Mouse (Mus musculus) left cerebral cortex, adult 8-10 months (tissue): Measurements from ENCODE around the gene Cfap43. TPM values are rescaled to one million over a fixed set of nuclear protein-coding genes. Genes with fewer than 3 reads are reported as not detected.

ENCODE experiments used
- DNase-seq, 2 experiments: peaks; one replicate each; pipeline ENCODE4 v3.0.0; 2022; ENCODE audit warnings: low spot score in 2 of 2
- microRNA-seq, 2 experiments: library from miRNA; unstranded; fragments of <30 nt; microRNA quantifications; one replicate each; pipeline ENCODE4 v1.2.0; 2022
- total RNA-seq, 4 experiments: library from RNA; stranded (reverse); gene quantifications; 2 replicates each; pipeline ENCODE4 v1.2.4; 2022

Cfap43 gene
- total RNA-seq, 4 experiments from 2014 or later, result 0.46 to 1.2 (median 0.99) TPM

DNA sequence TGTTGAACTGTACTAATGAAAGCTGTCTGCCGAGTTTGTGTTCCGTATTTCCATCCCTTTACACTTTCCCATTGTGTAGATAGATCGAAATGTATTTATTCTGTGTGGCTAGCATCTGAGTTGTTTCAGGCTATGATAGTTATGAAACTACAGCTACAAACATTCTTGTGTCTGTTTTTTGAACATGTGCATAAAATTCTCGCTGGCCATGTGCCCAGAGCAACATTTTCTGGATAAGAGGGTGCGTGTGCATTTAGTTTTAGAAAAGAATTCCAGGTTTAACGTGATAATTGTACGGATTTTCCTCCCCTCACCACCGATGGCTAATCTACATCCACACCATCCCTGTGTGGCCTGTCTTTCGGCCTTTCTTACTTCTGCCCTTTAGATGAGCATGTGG, 205.6 kb downstream of the Cfap43 start:
- DNase-seq, result no peak

DNA sequence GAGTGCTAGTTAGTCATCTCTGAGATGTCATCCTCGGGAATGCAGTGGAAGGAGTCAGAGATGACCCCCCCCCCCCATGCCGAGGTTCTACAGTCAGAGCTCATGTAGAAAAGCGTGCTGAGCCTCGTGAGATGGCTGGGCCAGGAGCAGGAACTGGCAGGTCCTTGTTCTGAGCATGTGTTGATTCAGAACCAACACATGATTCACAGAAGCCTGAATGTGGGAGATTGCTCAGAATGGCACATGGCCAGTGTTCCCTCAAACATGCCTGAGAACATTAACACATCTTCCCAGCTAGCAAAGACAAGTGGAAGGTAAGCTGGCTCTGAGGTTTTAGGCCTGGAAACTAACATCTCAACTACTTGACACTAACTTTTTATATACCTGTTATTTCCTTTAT, 208.7 kb downstream of the Cfap43 start:
- peak in 1 of 2 experiments; percentile 55 for DNase-seq

DNA sequence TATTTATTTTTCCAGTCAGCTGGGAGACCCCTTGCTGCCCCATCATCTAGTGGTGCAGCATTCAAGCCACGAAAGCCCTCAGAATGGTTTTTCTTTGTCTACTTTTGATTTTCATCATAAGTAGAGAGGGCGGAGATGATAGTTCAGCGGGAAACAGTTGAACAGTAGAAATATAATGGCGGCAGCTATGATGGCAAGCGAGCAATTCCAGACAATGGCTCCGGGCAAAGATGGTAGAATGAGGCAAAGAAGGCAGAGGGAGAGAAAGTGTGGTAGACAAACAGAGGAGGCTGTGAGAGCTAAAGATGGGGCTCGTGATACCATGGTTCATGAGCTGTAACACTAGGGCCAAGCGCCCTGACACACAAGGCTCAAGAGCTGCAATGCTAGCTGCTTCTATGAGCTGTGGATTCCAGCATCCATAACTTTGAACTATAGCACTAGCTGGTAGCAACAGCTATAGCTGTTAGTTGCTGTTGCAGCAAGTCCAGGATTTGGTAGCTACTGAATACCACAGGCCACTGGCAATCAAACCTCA, 213.2 kb downstream of the Cfap43 start:
- no peak for DNase-seq

DNA sequence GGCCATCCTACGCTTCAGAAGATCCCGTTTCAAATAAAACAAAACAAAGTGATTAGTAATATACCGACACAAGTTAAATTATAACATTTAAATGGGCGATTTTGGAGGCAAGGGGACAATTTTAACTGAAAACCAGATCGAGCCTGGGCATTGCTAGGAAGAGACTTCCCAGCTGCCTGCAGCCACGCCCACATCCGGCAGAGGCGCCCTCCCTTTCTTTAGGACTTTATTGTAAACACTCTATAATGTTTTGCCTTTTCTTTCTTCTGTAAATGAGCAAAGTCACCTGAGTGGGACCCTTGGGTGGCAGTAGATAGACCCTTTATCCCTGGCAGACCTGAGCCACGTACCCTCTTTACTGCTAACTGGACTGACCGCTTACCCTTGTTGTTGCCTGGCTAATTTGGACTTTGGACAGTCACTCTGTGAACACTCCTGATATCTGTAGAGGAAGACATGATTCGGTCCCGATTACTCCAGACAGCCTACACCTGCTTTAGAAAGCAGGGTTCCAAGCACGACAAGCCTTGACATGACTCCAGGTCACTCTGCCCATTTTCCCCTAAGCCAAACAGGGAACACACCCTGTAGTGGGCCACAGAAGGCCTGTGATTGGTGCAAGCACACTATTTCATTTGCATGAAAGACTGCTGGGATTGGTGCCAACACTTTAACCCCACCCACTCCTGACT, 213.9 kb downstream of the Cfap43 start:
- DNase-seq, result no peak

GRCm38 (mm10) chr19:47700509-47700908, 218.6 kb downstream of the Cfap43 start:
- DNase-seq, result no peak

DNA sequence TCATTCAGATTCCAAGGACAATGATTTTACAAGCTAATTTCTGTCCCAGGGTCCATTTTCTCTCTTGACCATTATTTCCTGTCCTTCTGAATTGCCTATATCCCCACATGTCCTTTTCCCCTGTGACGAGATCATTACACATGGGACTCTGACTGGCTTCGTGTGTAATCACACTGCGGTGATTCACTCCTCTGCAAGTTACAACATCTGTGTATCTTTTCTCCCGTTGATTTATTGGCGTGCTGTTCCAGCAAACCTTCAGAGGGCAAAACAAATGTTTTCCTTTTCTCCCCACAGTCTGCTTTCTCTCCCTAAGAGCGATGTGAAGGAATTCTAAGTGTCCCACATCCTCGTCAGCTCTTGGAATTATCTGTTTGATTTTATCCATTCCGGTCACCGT, 219.3 kb downstream of the Cfap43 start:
- DNase-seq, result no peak

DNA sequence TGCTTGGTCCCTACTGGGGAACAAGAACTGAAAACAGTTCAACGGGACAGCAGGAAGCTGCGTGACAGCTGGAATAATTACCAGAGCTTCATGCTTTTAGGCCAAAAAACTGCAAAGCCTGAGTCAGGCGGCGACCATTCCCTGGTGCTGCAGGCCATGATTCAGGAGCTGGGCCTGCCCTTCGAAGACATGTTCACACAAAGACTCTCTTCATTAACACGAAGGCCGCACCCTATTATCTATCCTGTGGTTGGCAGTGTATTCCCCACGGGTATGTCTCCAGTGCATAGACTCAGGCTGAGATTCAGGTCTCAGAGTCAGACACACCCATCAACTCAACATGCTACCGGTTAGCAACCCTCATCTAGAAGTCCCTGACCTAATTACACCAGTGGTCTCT, 220.8 kb downstream of the Cfap43 start:
- DNase-seq, result no peak

GRCm38 (mm10) chr19:47697067-47697466, 222.0 kb downstream of the Cfap43 start:
- no peak for DNase-seq

- no peak for DNase-seq
Observed at GRCm38 (mm10) chr19:47696411-47696810, 222.7 kb downstream of the Cfap43 start.

DNA sequence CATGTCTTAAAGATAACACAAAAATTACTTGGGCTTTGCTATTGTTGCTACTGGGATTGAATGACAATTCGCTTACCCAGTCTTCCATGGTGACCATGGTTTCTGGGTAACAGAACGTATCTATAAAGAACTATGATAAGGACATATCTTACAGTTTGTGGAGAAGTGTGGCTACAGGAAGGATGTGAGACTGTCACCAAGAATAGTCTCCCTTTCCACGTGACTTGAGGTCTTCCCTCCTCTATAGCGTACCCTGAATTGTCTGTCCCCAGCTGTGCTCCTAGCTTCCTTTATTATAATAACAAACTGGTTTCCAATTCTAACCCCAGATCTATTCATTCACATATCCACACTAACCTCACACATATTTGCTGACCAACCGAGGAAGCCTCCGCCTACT, 223.4 kb downstream of the Cfap43 start:
- DNase-seq, result no peak

DNA sequence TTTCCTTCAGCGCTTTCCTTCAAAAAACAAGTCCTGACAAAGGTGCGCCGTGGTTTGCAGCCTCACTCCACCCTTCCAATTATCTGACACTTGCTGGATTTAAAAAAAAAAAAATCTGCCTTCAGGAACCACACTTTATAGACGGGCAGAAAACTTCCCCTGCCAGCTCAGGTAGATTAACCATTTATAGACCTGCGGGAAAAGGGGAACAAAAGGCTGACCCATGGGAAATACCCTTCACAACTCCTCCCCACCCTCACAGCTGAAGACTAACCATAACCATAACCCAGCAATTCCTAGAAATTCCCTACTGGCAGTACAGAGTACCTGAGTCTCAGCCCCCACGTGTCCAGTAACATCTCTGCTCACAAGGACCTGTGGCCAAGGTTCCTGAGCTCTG, 227.1 kb downstream of the Cfap43 start, which contains the start of gene Col17a1:
TSS of gene Col17a1 (minus strand) at position 101 of the 400 bp plus-strand sequence.
- DNase-seq, result no peak

GRCm38 (mm10) chr19:47689592-47689991, 229.5 kb downstream of the Cfap43 start:
- DNase-seq, result no peak

Small RNA genes lying within 50 kb of the gene (microRNA-seq; reads per million reads assigned to microRNA genes)
- 0 reads per million in 2 experiments for gene Gm22240
- 0 reads per million in 2 experiments for gene Mir8090

Other genes starting within 250 kb of the Cfap43 start
- gene Col17a1, start 227.2 kb downstream of the Cfap43 start, total RNA-seq, result under 1 TPM; 0.33 to 0.74 (median 0.47) TPM
- 10 to 100 TPM; 88.3 to 92.5 (median 89.9) TPM for gene Sfr1, start 187.6 kb downstream of the Cfap43 start, total RNA-seq
- 10 to 100 TPM; 47.5 to 55.8 (median 51.4) TPM for gene Gsto1, start 64.3 kb downstream of the Cfap43 start, total RNA-seq
- gene Gsto2, start 53.8 kb downstream of the Cfap43 start, total RNA-seq, result 1 to 10 TPM; 1.5 to 2.6 (median 2.2) TPM
- gene Itprip, start within 50 bp of the Cfap43 start, total RNA-seq, result 1 to 10 TPM in 2 of 4 experiments, under 1 TPM in 2; 0.74 to 1.7 (median 1.2) TPM
- under 1 TPM; 0.15 to 0.39 (median 0.36) TPM for gene Cfap58, start 18.4 kb upstream of the Cfap43 start, total RNA-seq